Mouse (Mus musculus) heart, embryonic 13.5 days (tissue): Measurements from ENCODE around the gene Atp5f1. TPM values are rescaled to one million over a fixed set of nuclear protein-coding genes. Genes with fewer than 3 reads are reported as not detected.

Experiments used
- ATAC-seq: fragments of 200-750 bp; cut with Nextera tagmentation; 2 replicates; pipeline ENCODE4 v1.8.0; 2017; ENCODE audit warnings: moderate TSS enrichment; ENCODE audit not compliant: insufficient number of reproducible peaks, low FRiP score, low TSS enrichment; ENCODE audit errors: extremely low read depth
- H3K27ac ChIP-seq: fragments of 300-500 bp; sonication (generic); replicated peaks from 2 replicates; pipeline ENCODE4 v1.5.1; 2015; ENCODE audit warnings: moderate library complexity, mild to moderate bottlenecking, inconsistent platforms
- H3K27me3 ChIP-seq: fragments of 300-500 bp; sonication (generic); replicated peaks from 2 replicates; pipeline ENCODE4 v1.6.1; 2015; ENCODE audit warnings: mild to moderate bottlenecking, inconsistent platforms
- H3K36me3 ChIP-seq: fragments of 300-500 bp; sonication (generic); 2 replicates; pipeline ENCODE4 v1.6.1; 2015; ENCODE audit warnings: mild to moderate bottlenecking, inconsistent platforms
- H3K4me1 ChIP-seq: fragments of 300-500 bp; sonication (generic); 2 replicates; pipeline ENCODE4 v1.6.1; 2015; ENCODE audit warnings: inconsistent platforms
- H3K4me2 ChIP-seq: fragments of 300-500 bp; sonication (generic); 2 replicates; pipeline ENCODE4 v1.6.1; 2015; ENCODE audit warnings: inconsistent platforms, mild to moderate bottlenecking, moderate library complexity
- H3K4me3 ChIP-seq: fragments of 300-500 bp; sonication (generic); 2 replicates; pipeline ENCODE4 v1.5.1; 2015; ENCODE audit warnings: moderate library complexity, mild to moderate bottlenecking, inconsistent platforms
- H3K9ac ChIP-seq: fragments of 300-500 bp; sonication (generic); 2 replicates; pipeline ENCODE4 v1.6.1; 2015; ENCODE audit warnings: inconsistent platforms, mild to moderate bottlenecking, moderate library complexity
- H3K9me3 ChIP-seq: fragments of 300-500 bp; sonication (generic); 2 replicates; pipeline ENCODE4 v1.6.1; 2016; ENCODE audit warnings: inconsistent platforms
- WGBS: fragments of 180-500 bp; shearing (Covaris S2); methylation state at CpG from one replicate; pipeline ENCODE4 v1.1.7; 2015; ENCODE audit warnings: mixed read lengths; 5-methylcytosine and 5-hydroxymethylcytosine counted together
- polyA plus RNA-seq: library from polyadenylated mRNA; unstranded; fragments of >200 nt; fragmentation: Nextera tagmentation; extraction: Ambion mirVana; gene quantifications from 2 replicates; pipeline ENCODE4 v1.2.1, GENCODE M21; 2015

The Atp5f1 gene
- polyA plus RNA-seq, 1 experiment from 2014 or later = 683 TPM

DNA sequence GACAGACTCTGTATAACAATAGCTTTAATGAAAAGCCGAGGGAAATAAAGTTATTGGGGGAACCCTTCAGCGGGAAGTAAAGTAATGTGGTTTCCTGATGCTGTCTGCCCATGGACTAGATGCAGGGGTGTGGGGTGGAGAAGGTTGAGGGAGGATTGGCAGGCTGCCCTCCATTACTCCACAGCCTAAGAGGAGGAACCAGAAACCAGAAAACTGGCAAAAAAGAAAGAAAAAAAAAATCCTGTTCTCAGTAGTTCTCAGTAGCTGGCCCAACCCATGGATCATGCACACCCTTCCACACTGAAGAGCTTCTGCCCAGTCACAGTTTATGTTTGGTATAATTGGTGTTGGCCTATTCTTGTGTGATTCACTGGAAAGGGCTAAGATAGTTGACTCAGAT is 61.6 kb downstream of the Atp5f1 start:
- 78% methylated on average over 2 of the region's 2 CpGs for WGBS
- Histone ChIP-seq H3K9ac (no peak overlapping the region), H3K4me3 (no peak overlapping the region), H3K27me3 (peaks cover 29% of the 10 kb centered on the region), H3K4me1 (peaks cover 37% of the 10 kb centered on the region), H3K9me3 (no peaks in the 10 kb centered on the region), H3K27ac (no peak overlapping the region), H3K4me2 (no peak overlapping the region), H3K36me3 (no peaks in the 10 kb centered on the region)
- no peak for ATAC-seq

DNA sequence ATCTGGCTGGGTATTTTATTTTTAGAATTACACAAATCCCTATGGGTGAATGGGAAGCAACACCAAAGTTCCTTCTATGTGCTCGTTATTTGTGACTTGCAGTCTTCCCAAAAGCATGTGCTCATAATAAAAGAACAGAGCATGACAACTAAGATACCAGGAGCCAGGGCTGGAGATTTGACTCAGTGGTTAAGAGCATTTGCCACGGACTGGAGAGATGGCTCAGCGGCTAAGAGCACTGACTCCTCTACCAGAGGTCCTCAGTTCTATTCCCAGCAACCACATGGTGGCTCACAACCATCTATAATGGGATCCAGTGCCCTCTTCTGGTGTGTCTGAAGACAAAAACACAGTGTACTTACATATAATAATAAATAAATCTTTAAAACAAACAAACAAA is 63.1 kb downstream of the Atp5f1 start:
- H3K4me2 ChIP-seq = no peak overlapping the region

GRCm38 (mm10) chr3:105894601-105895592 is 65.0 kb downstream of the Atp5f1 start:
- peak overlapping the region; percentile 41 for H3K4me2 ChIP-seq
- no peaks in the 10 kb centered on the region for H3K9me3 ChIP-seq
- peak; percentile 50; the same call in 1 of the 2 replicates for ATAC-seq
- no peaks in the 10 kb centered on the region for H3K36me3 ChIP-seq
- H3K4me3 ChIP-seq = no peak overlapping the region
- WGBS = 54% methylated on average over 23 of the region's 23 CpGs
- no peak overlapping the region for H3K9ac ChIP-seq
- peak overlapping the region; percentile 83 for H3K27ac ChIP-seq
- 0 out of 2 replicates have a peak, but pooled peaks cover 4% of the 10 kb centered on the region for H3K27me3 ChIP-seq
- peaks cover 69% of the 10 kb centered on the region for H3K4me1 ChIP-seq

More for the DNA sequence above, 63.1 kb downstream of the Atp5f1 start:
- no peaks in the 10 kb centered on the region for H3K9me3 ChIP-seq
- no peak for ATAC-seq
- WGBS = 82% methylated on average over 3 of the region's 3 CpGs
- no peak overlapping the region for H3K4me3 ChIP-seq
- no peak overlapping the region for H3K9ac ChIP-seq
- H3K27ac ChIP-seq = no peak overlapping the region
- peaks cover 52% of the 10 kb centered on the region for H3K4me1 ChIP-seq
- no peaks in the 10 kb centered on the region for H3K36me3 ChIP-seq
- H3K27me3 ChIP-seq = peaks cover 20% of the 10 kb centered on the region

DNA sequence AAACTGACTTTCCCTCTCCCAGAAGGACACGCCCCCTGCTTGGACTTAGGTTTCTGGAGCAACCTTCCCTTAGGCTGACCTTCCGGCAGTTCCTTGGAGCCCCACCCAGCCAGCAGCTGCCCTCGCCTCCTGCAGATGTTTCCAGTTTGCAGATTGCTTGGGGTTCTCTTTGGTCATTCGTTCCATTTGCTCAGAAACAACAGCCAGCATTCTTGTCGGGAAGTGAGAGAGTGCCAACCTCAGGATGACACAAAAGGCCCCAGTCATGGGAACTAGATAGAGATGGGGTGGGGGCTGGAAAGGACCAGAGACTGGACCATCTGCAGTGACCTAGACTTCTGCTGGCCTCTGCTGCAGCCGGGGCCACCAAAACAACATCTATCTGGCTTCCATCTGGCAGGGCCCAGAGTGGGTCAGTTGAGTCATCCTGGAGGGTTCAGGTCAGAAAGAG is 65.9 kb downstream of the Atp5f1 start:
- Histone ChIP-seq H3K4me1 (peaks cover 66% of the 10 kb centered on the region), H3K4me2 (no peak overlapping the region), H3K27me3 (0 out of 2 replicates have a peak, but pooled peaks cover 4% of the 10 kb centered on the region), H3K9me3 (no peaks in the 10 kb centered on the region), H3K4me3 (no peak overlapping the region), H3K9ac (0 out of 2 replicates have a peak overlapping the region, but pooled peaks have one; percentile 33), H3K27ac (peak overlapping the region; percentile 83), H3K36me3 (no peaks in the 10 kb centered on the region)
- 43% methylated on average over 6 of the region's 6 CpGs for WGBS
- ATAC-seq = no peak

Other genes starting within 250 kb of the Atp5f1 start
- gene Rap1a, start 158.8 kb downstream of the Atp5f1 start, polyA plus RNA-seq = 81.3 and 91.9 TPM in 2 replicates
- 0.11 and 0.17 TPM in 2 replicates for gene Adora3, start 89.2 kb downstream of the Atp5f1 start, polyA plus RNA-seq
- gene Tmigd3, start 89.2 kb downstream of the Atp5f1 start, polyA plus RNA-seq = 0.42 and 0.56 TPM in 2 replicates
- gene I830077J02Rik, start 27.4 kb downstream of the Atp5f1 start, polyA plus RNA-seq = 2.1 and 2.3 TPM in 2 replicates
- 87.2 and 95.2 TPM in 2 replicates for gene Wdr77, start 730 bp downstream of the Atp5f1 start, polyA plus RNA-seq
- 1.4 and 1.7 TPM in 2 replicates for gene Ovgp1, start 13.6 kb upstream of the Atp5f1 start, polyA plus RNA-seq
- gene Pifo, start 54.5 kb upstream of the Atp5f1 start, polyA plus RNA-seq = 0.17 TPM in 1 of 2 replicates, not detected in the other
- 0.31 and 0.35 TPM in 2 replicates for gene Chil5, start 72.7 kb upstream of the Atp5f1 start, polyA plus RNA-seq
- 0.11 and 0.31 TPM in 2 replicates for gene Chia1, start 153.1 kb upstream of the Atp5f1 start, polyA plus RNA-seq
- not detected in 2 replicates for gene Chil3, start 207.5 kb upstream of the Atp5f1 start, polyA plus RNA-seq